Mouse (Mus musculus) limb, embryonic 11.5 days (tissue): ENCODE measurements around the gene Osbpl8. TPM values are rescaled to one million over a fixed set of nuclear protein-coding genes. Genes with fewer than 3 reads are reported as not detected.
"Not testable (repeated sequence)": the region's sequence is repeated elsewhere in the genome, so short reads cannot be mapped to it uniquely, and the experiment has no call there.

ENCODE experiments used
- ATAC-seq: fragments of 200-750 bp; cut with Nextera tagmentation; 2 replicates; pipeline ENCODE4 v1.8.0; 2017; ENCODE audit warnings: low read depth; ENCODE audit not compliant: insufficient number of reproducible peaks, low FRiP score, low TSS enrichment
- DNase-seq: peaks from one replicate; pipeline ENCODE4 v3.0.0-alpha.2; 2015; ENCODE audit warnings: low spot score
- H3K27ac ChIP-seq: fragments of 300-500 bp; sonication (generic); replicated peaks from 2 replicates; pipeline ENCODE4 v1.5.1; 2014; ENCODE audit warnings: low read depth, mild to moderate bottlenecking, low read length
- H3K27me3 ChIP-seq: fragments of 300-500 bp; sonication (generic); 2 replicates; pipeline ENCODE4 v1.6.1; 2014; ENCODE audit warnings: mild to moderate bottlenecking, low read length, mixed read lengths; ENCODE audit not compliant: control insufficient read depth, insufficient read depth
- H3K36me3 ChIP-seq: fragments of 300-500 bp; sonication (generic); 2 replicates; pipeline ENCODE4 v1.6.1; 2014; ENCODE audit warnings: mild to moderate bottlenecking, low read length, moderate library complexity, mixed read lengths; ENCODE audit not compliant: control insufficient read depth, insufficient read depth
- H3K4me1 ChIP-seq: fragments of 300-500 bp; sonication (generic); 2 replicates; pipeline ENCODE4 v1.6.1; 2014; ENCODE audit warnings: low read length, mixed read lengths; ENCODE audit not compliant: control insufficient read depth, insufficient read depth
- H3K4me2 ChIP-seq: fragments of 300-500 bp; sonication (generic); 2 replicates; pipeline ENCODE4 v1.6.1; 2014; ENCODE audit warnings: low read depth, mild to moderate bottlenecking, moderate library complexity; ENCODE audit not compliant: severe bottlenecking
- H3K4me3 ChIP-seq: fragments of 300-500 bp; sonication (generic); 2 replicates; pipeline ENCODE4 v1.5.1; 2014; ENCODE audit warnings: low read depth, low read length
- H3K9ac ChIP-seq: fragments of 300-500 bp; sonication (generic); 2 replicates; pipeline ENCODE4 v1.6.1; 2014; ENCODE audit warnings: mild to moderate bottlenecking, low read length
- H3K9me3 ChIP-seq: fragments of 300-500 bp; sonication (generic); 2 replicates; pipeline ENCODE4 v1.6.1; 2016; ENCODE audit warnings: low read length; ENCODE audit not compliant: control insufficient read depth
- WGBS: fragments of 180-500 bp; shearing (Covaris S2); extraction: QIAGEN DNeasy Blood & Tissue Kit; methylation state at CpG from one replicate; pipeline ENCODE4 v1.1.7; 2014; 5-methylcytosine and 5-hydroxymethylcytosine counted together
- polyA plus RNA-seq: library from polyadenylated mRNA; unstranded; fragments of >200 nt; fragmentation: Nextera tagmentation; extraction: Ambion mirVana; gene quantifications from 2 replicates; pipeline ENCODE4 v1.2.1, GENCODE M21; 2014

The Osbpl8 gene
- polyA plus RNA-seq, 1 experiment from 2014 or later: 9.1 TPM

DNA sequence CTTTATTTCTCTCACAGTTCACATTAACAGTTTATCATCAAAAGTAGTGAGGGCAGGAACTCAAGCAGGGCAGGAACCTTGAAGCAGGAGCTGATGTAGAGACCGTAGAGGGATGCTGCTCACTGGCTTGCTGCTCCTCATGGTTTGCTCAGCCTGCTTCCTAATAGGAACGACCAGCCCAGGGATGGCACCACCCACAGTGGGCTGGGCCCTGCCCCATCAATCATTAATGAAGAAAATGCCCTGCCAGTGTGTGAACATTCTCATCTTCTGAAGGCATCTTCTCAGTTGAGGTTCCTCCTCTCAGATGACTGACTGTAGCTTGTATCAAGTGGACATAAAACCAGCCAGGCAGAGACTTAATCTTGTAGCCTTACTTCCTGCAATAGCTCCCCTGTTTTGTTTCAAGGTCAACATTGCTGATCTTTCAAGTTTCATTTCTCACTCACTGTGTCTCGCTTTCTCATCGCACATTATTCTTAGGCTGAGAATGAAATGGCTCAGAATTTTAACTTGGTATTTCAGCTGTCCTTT is 24.5 kb downstream of the Osbpl8 start:
- ATAC-seq: no peak
- Histone ChIP-seq H3K9me3 (no peaks in the 10 kb centered on the region), H3K27ac (no peak overlapping the region), H3K36me3 (no peaks in the 10 kb centered on the region), H3K4me2 (no peak overlapping the region), H3K9ac (no peak overlapping the region), H3K4me1 (no peaks in the 10 kb centered on the region), H3K27me3 (no peaks in the 10 kb centered on the region), H3K4me3 (no peak overlapping the region)
- DNase-seq: no peak
- 80% methylated on average over 4 of the region's 4 CpGs for WGBS

DNA sequence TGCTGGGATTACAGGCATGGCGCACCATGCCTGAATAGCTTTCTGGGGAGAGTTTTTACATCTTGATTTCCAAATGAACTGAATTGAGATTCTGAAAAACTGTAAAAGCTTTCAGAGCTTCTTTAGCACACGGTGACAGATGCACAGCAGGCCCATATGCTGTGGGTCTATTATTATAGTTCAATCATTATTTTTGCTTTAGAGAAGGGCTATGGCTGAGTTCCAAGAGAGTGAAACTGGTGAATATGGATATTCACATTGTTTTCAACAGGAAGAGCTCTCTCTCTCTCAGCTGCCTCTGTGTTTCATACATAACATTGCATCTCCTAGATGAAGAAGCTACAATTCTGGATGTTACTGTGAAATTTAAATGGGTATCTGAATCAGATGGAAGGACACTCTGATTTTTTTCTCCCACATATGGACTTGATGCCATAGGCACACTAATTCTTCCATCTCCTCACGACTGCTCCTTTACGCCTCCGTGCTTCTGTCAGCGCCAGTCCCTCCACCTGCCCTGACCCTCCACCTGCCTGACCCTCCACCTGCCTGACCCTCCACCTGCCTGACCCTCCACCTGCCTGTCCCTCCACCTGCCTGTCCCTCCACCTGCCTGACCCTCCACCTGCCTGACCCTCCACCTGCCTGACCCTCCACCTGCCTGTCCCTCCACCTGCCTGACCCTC is 25.7 kb downstream of the Osbpl8 start:
- no peak overlapping the region for H3K27ac ChIP-seq
- H3K9ac ChIP-seq: no peak overlapping the region
- H3K36me3 ChIP-seq: no peaks in the 10 kb centered on the region
- H3K4me2 ChIP-seq: no peak overlapping the region
- no peaks in the 10 kb centered on the region for H3K27me3 ChIP-seq
- no peak for ATAC-seq
- DNase-seq: no peak
- no peaks in the 10 kb centered on the region for H3K4me1 ChIP-seq
- no peaks in the 10 kb centered on the region for H3K9me3 ChIP-seq
- 87% methylated on average over 6 of the region's 6 CpGs for WGBS
- H3K4me3 ChIP-seq: no peak overlapping the region

GRCm38 (mm10) chr10:111193536-111193935 is 29.0 kb downstream of the Osbpl8 start:
- Histone ChIP-seq H3K27ac (no peak overlapping the region), H3K27me3 (no peaks in the 10 kb centered on the region), H3K4me3 (no peak overlapping the region), H3K4me2 (no peak overlapping the region), H3K9me3 (no peaks in the 10 kb centered on the region), H3K4me1 (no peaks in the 10 kb centered on the region), H3K36me3 (no peaks in the 10 kb centered on the region), H3K9ac (no peak overlapping the region)
- ATAC-seq (no peak), DNase-seq (no peak)
- 77% methylated on average over 4 of the region's 4 CpGs for WGBS

- Histone ChIP-seq H3K27ac (no peak overlapping the region), H3K4me3 (no peak overlapping the region), H3K27me3 (no peaks in the 10 kb centered on the region), H3K4me2 (no peak overlapping the region), H3K36me3 (no peaks in the 10 kb centered on the region), H3K4me1 (no peaks in the 10 kb centered on the region), H3K9me3 (no peaks in the 10 kb centered on the region), H3K9ac (no peak overlapping the region)
- no peak for DNase-seq
- no peak for ATAC-seq
- 90% methylated on average over 2 of the region's 2 CpGs for WGBS
These were observed 31.6 kb downstream of the Osbpl8 start for GRCm38 (mm10) chr10:111196191-111196590.

DNA sequence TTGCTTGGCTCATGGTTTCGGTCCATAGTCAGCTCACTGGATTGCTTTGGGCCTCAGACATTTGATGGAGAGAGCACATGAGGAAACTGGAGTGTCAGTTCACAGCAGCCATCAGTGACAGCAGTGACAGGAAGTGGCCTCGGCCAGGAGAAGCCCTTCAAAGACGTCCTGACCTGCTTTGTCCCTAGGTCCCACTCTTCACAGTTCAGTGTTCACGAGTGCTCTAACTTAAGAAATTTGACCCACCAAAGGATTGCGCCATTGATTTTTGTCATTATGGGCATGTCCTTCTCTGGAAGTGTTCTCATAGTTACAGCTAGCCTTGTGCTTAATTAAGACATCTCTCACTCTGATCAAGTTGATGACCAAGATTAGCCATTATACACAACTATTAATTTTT is 34.2 kb downstream of the Osbpl8 start:
- H3K27me3 ChIP-seq, H3K9me3 ChIP-seq, H3K9ac ChIP-seq, H3K27ac ChIP-seq, ATAC-seq, H3K4me2 ChIP-seq, H3K4me1 ChIP-seq, DNase-seq, H3K36me3 ChIP-seq, H3K4me3 ChIP-seq: not testable (repeated sequence)
- WGBS: 69% methylated on average over 4 of the region's 5 CpGs

GRCm38 (mm10) chr10:111201120-111201519 is 36.6 kb downstream of the Osbpl8 start:
- 83% methylated on average over 7 of the region's 7 CpGs for WGBS
- H3K4me2 ChIP-seq: no peak overlapping the region
- no peaks in the 10 kb centered on the region for H3K9me3 ChIP-seq
- H3K4me1 ChIP-seq: no peaks in the 10 kb centered on the region
- no peak overlapping the region for H3K27ac ChIP-seq
- H3K27me3 ChIP-seq: no peaks in the 10 kb centered on the region
- no peak for DNase-seq
- no peak overlapping the region for H3K9ac ChIP-seq
- H3K36me3 ChIP-seq: no peaks in the 10 kb centered on the region
- no peak overlapping the region for H3K4me3 ChIP-seq
- no peak for ATAC-seq

GRCm38 (mm10) chr10:111201666-111202065 is 37.1 kb downstream of the Osbpl8 start:
- no peak for ATAC-seq
- 64% methylated on average over 4 of the region's 4 CpGs for WGBS

GRCm38 (mm10) chr10:111204089-111204488 is 39.5 kb downstream of the Osbpl8 start:
- Histone ChIP-seq H3K27me3 (no peaks in the 10 kb centered on the region), H3K36me3 (no peaks in the 10 kb centered on the region), H3K9ac (no peak overlapping the region), H3K9me3 (no peaks in the 10 kb centered on the region), H3K27ac (no peak overlapping the region), H3K4me1 (no peaks in the 10 kb centered on the region), H3K4me2 (no peak overlapping the region), H3K4me3 (no peak overlapping the region)
- 87% methylated on average over 5 of the region's 5 CpGs for WGBS
- DNase-seq (no peak), ATAC-seq (no peak)

More at GRCm38 (mm10) chr10:111201666-111202065, 37.1 kb downstream of the Osbpl8 start:
- Histone ChIP-seq H3K9me3 (no peaks in the 10 kb centered on the region), H3K4me3 (no peak overlapping the region), H3K27me3 (no peaks in the 10 kb centered on the region), H3K36me3 (no peaks in the 10 kb centered on the region), H3K27ac (no peak overlapping the region), H3K9ac (no peak overlapping the region), H3K4me2 (no peak overlapping the region), H3K4me1 (no peaks in the 10 kb centered on the region)
- no peak for DNase-seq

DNA sequence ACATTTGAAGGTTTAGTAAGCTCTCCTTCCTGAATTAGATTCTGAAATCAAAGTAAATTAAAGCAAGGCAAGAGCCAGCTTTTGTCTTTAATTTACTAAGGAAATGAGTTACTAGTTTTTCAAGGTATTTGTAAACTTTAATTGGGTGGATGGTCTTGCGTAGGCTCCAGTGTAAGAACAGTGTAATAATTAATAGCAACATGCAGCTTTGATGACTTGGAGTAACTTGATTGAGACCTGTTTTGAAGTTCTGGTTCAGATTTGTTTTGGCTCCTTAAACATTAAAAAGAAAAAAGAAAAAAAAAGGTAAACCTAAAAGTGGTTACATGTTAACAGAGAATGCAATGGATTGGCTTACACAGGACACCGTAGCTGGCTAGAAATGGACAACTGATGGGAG is 40.9 kb downstream of the Osbpl8 start:
- Histone ChIP-seq H3K4me3 (no peak overlapping the region), H3K36me3 (no peaks in the 10 kb centered on the region), H3K9me3 (no peaks in the 10 kb centered on the region), H3K4me2 (no peak overlapping the region), H3K9ac (no peak overlapping the region), H3K27ac (no peak overlapping the region), H3K4me1 (no peaks in the 10 kb centered on the region), H3K27me3 (no peaks in the 10 kb centered on the region)
- ATAC-seq: no peak
- DNase-seq: no peak
- WGBS: 74% methylated on average over 2 of the region's 2 CpGs
